Mouse (Mus musculus): ENCODE data around the gene Eps8l1.

DNA sequence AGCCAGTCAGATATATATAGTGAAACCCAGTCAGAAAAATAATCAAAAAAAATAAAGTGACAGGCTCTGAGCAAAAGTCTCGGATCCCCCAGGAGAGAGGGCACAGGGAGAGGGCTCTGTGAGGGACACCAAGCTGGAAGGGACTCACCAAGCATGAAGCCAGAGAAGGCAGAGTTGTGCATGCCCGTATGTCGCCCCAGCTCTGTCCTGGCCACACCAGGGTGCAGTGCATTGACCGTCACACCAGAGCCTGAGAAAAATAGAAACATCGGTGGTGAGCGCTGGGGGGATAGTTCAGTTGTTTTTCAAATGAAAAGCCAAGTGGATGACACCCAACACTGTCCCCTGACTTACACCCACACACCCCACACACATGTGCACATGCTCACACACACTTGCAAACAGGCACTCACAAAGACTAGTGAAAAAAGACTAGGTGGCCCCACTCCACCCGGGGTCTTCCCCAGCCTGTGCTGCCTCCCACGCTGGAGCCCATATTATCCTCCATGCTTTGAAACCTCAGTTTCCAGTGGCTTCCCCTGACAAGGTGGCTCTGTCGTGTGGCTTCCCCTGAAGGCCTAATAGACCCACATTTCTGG lies 30.1 kb upstream of the Eps8l1 start:
- TF ChIP-seq CTCF (IDR thresholded peaks at IDR 0.05; ENCODE audit: control insufficient read depth, insufficient read depth, insufficient replicate concordance, low read depth, low read length) (no peak), POLR2A (IDR thresholded peaks at IDR 0.05; ENCODE audit: control insufficient read depth, low read depth, low read length) (no peak)
